Mouse (Mus musculus) lung, embryonic 16.5 days (tissue): ENCODE measurements around the gene Pgm2. TPM values are rescaled to one million over a fixed set of nuclear protein-coding genes. Genes with fewer than 3 reads are reported as not detected.

ENCODE experiments used
- ATAC-seq: fragments of 200-750 bp; cut with Nextera tagmentation; 2 replicates; pipeline ENCODE4 v1.8.0; 2017; ENCODE audit warnings: low read depth, mild to moderate bottlenecking, moderate library complexity
- H3K27ac ChIP-seq: fragments of 300-500 bp; sonication (generic); 2 replicates; pipeline ENCODE4 v1.5.1; 2014; ENCODE audit warnings: mild to moderate bottlenecking, control low read depth, low read length
- H3K27me3 ChIP-seq: fragments of 300-500 bp; sonication (generic); 2 replicates; pipeline ENCODE4 v1.6.1; 2014; ENCODE audit warnings: low read depth, low read length, mixed read lengths; ENCODE audit not compliant: control insufficient read depth, insufficient read depth
- H3K36me3 ChIP-seq: fragments of 300-500 bp; sonication (generic); 2 replicates; pipeline ENCODE4 v1.6.1; 2014; ENCODE audit warnings: low read length; ENCODE audit not compliant: control insufficient read depth, insufficient read depth
- H3K4me1 ChIP-seq: fragments of 300-500 bp; sonication (generic); replicated peaks from 2 replicates; pipeline ENCODE4 v1.6.1; 2014; ENCODE audit warnings: low read length, mixed read lengths; ENCODE audit not compliant: control insufficient read depth, insufficient read depth
- H3K4me2 ChIP-seq: fragments of 300-500 bp; sonication (generic); 2 replicates; pipeline ENCODE4 v1.6.1; 2014; ENCODE audit warnings: low read depth, low read length, control low read depth
- H3K4me3 ChIP-seq: fragments of 300-500 bp; sonication (generic); 2 replicates; pipeline ENCODE4 v1.5.1; 2014; ENCODE audit warnings: mild to moderate bottlenecking, low read length, control low read depth
- H3K9ac ChIP-seq: fragments of 300-500 bp; sonication (generic); 2 replicates; pipeline ENCODE4 v1.6.1; 2014; ENCODE audit warnings: low read length, control low read depth
- H3K9me3 ChIP-seq: fragments of 300-500 bp; sonication (generic); 2 replicates; pipeline ENCODE4 v1.6.1; 2016; ENCODE audit warnings: low read length; ENCODE audit not compliant: control insufficient read depth
- WGBS: fragments of 180-500 bp; shearing (Covaris S2); extraction: QIAGEN DNeasy Blood & Tissue Kit; methylation state at CpG from one replicate; pipeline ENCODE4 v1.1.7; 2014; 5-methylcytosine and 5-hydroxymethylcytosine counted together
- polyA plus RNA-seq: library from polyadenylated mRNA; unstranded; fragments of >200 nt; fragmentation: Nextera tagmentation; extraction: Ambion mirVana; gene quantifications from 2 replicates; pipeline ENCODE4 v1.2.1, GENCODE M21; 2015

Pgm2 gene
- 35.9 and 38.5 TPM in 2 replicates for polyA plus RNA-seq

DNA sequence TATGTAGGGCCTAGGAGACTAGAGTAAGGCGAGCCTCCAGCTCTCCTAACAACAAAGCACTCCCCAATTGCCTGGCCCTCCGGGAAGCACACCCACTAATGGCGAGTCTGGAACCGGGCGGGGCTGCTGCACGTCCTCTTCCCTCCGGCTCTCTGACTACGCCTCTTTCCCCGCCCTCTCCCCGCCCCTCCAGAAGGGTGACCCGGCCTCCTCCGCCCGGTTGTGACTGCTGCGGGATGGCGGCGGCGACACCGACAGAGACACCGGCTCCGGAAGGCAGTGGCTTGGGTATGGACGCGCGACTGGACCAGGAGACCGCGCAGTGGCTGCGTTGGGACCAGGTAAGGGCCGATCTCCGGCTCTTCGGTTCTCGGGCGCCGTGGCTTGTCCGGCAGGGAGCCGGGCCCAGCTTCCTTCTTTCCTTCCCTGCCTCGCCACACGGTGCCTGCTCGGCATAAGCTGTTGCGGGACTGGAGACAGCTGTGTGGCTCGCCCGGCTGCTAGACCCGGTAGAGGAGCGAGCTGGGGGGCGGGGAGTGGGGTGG, at the start of gene Pgm2:
Pgm2 (plus strand) TSS at position 203 of the 545 bp plus-strand sequence.
- peak within 1 kb of the TSS; percentile 80 for H3K9ac ChIP-seq
- H3K27me3 ChIP-seq: no peaks in the 10 kb centered on the region
- 0% methylated on average over 40 of the region's 43 CpGs for WGBS
- 0 out of 2 replicates have a peak, but pooled peaks cover 3% of the 10 kb centered on the region for H3K36me3 ChIP-seq
- H3K27ac ChIP-seq: peak within 1 kb of the TSS; percentile 60
- peak within 1 kb of the TSS; percentile 72 for H3K4me3 ChIP-seq
- peak within 1 kb of the TSS; percentile 77 for H3K4me2 ChIP-seq
- peak; percentile 98 for ATAC-seq
- H3K4me1 ChIP-seq: peaks cover 13% of the 10 kb centered on the region
- no peaks in the 10 kb centered on the region for H3K9me3 ChIP-seq

DNA sequence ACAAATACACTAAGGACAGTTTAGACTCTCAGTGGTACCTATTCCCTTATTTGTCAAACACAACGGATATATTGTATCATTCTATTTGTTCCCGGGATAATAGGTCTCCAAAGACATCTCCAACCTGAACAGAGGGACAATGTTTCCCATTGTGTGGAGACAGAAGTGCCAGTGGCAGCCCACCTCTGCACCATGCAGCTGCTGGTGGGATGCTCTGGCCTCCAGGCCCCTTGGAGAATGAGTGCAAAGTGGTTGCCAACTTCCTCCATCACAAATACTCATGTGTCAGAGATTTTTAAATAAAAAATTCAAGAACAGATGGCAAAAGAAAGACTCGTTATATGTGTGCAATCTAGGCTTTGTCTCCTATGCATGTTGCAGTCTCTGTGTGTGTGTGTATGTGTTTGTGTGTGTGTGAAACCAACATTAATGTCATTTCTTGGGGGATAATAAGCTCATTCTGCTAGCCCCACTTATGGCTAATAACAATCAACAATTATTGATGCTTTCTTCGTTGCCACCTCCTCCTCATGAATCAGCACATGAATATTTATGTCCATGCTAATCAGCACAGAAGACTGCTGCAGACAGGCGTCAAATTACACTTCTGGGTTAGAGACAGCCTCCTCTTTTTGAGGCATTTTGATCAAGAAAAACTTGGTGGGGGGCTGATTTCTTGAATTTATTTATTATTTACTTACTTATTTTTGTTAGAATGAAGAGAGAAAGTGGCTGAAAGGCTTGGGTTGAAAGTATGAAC, 48.9 kb upstream of the Pgm2 start:
- ATAC-seq: no peak
- no peaks in the 10 kb centered on the region for H3K9me3 ChIP-seq
- no peak overlapping the region for H3K9ac ChIP-seq
- no peak overlapping the region for H3K4me2 ChIP-seq
- no peak overlapping the region for H3K27ac ChIP-seq
- H3K4me1 ChIP-seq: peaks cover 5% of the 10 kb centered on the region; the same call in 1 of the 2 replicates
- no peaks in the 10 kb centered on the region for H3K27me3 ChIP-seq
- H3K4me3 ChIP-seq: no peak overlapping the region
- WGBS: 63% methylated on average over 5 of the region's 5 CpGs
- no peaks in the 10 kb centered on the region for H3K36me3 ChIP-seq

DNA sequence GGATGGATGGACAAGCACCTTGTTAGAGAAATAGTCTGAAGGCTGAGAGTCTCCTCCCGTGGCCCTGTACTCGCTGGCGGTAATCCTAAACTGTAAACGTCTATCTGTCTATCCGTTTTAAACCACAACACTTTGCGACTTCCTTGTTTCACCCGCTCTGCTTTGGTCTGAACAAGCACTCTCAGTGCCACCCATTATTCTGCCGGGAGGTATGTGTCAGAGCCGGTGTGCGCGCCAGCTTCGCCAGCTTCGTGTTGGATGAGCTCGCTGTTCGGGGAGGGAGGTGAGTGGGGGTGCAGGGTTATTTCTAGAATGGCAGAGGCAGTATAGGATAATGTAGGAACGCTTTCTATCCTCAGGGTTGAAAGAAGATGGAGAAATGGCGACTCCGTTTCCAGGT, 48.0 kb upstream of the Pgm2 start:
- Histone ChIP-seq H3K27me3 (no peaks in the 10 kb centered on the region), H3K4me2 (no peak overlapping the region), H3K9ac (no peak overlapping the region), H3K36me3 (no peaks in the 10 kb centered on the region), H3K27ac (no peak overlapping the region), H3K9me3 (no peaks in the 10 kb centered on the region), H3K4me3 (no peak overlapping the region), H3K4me1 (peaks cover 5% of the 10 kb centered on the region; the same call in 1 of the 2 replicates)
- 75% methylated on average over 18 of the region's 18 CpGs for WGBS
- ATAC-seq: no peak

DNA sequence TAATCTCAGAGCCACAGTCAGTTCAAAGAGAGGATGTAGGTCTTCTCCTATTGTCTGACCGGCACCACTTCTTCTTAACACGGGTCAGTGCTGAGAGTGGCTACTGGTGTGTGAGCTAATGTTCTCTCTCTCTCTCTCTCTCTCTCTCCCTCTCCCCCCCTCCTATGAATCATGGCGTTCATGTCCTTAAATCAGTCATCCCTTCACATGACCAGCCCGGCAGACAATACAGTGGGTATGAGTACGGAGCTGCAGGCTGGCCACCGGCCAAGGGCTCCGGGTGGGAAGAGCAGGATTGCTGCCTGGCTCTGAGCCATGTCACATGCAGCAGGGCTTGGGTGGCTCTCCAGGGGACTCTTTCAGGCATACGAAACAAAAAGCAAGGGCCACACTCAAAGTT, 47.2 kb upstream of the Pgm2 start:
- Histone ChIP-seq H3K4me3 (peak overlapping the region; percentile 1; the same call in 1 of the 2 replicates), H3K36me3 (no peaks in the 10 kb centered on the region), H3K9me3 (no peaks in the 10 kb centered on the region), H3K9ac (0 out of 2 replicates have a peak overlapping the region, but pooled peaks have one; percentile 27), H3K27me3 (no peaks in the 10 kb centered on the region), H3K27ac (no peak overlapping the region), H3K4me1 (peaks cover 5% of the 10 kb centered on the region; the same call in 1 of the 2 replicates), H3K4me2 (peak overlapping the region; percentile 37)
- ATAC-seq: peak; percentile 87
- WGBS: 10% methylated on average over 8 of the region's 8 CpGs

DNA sequence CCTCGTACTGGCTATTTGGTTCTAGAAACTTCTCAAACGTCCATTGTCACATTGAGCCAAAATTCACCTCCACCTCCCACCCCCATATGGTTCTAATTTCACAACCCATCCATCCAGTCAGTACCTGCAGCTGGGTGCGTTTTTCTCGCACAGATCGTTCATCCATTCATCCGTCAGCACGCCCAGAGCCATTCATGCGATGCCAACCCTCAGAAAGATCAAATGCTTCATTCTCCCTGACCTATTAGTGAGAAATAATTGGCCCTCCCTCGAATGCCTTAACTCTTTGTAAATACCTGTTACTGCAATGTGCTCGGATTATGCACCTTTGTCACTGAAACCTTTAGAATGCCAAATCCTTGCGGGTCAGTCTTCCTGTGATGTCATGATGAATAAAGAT, 45.8 kb upstream of the Pgm2 start:
- 70% methylated on average over 11 of the region's 11 CpGs for WGBS

DNA sequence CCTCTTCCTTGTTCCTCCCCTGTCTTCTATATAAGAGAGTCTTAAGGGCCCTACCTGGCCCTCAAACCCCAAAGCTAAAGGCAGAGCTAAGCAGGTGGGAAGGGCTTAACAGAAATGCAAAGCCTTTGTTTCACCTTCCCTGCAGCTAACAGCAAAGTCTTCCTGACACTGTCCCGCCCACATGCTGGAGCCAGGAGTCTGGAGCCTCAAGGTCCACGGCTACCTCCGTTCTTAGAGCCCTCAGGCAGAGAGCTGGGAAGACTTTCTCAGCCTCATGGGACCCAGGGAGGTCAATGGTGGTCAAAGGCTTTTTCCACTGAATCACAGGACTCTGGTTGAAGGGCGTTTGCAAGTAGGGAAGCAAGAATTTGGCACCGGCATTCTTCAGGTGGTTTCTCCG, 44.8 kb upstream of the Pgm2 start:
- Histone ChIP-seq H3K27me3 (no peaks in the 10 kb centered on the region), H3K9ac (no peak overlapping the region), H3K4me1 (peaks cover 5% of the 10 kb centered on the region; the same call in 1 of the 2 replicates), H3K9me3 (no peaks in the 10 kb centered on the region), H3K36me3 (no peaks in the 10 kb centered on the region), H3K4me2 (no peak overlapping the region), H3K27ac (no peak overlapping the region), H3K4me3 (no peak overlapping the region)
- ATAC-seq: no peak
- 63% methylated on average over 6 of the region's 6 CpGs for WGBS

More for the DNA sequence above, 45.8 kb upstream of the Pgm2 start:
- ATAC-seq: no peak
- peaks cover 5% of the 10 kb centered on the region; the same call in 1 of the 2 replicates for H3K4me1 ChIP-seq
- no peak overlapping the region for H3K27ac ChIP-seq
- no peaks in the 10 kb centered on the region for H3K9me3 ChIP-seq
- no peak overlapping the region for H3K9ac ChIP-seq
- no peak overlapping the region for H3K4me2 ChIP-seq
- no peaks in the 10 kb centered on the region for H3K27me3 ChIP-seq
- no peak overlapping the region for H3K4me3 ChIP-seq
- no peaks in the 10 kb centered on the region for H3K36me3 ChIP-seq

DNA sequence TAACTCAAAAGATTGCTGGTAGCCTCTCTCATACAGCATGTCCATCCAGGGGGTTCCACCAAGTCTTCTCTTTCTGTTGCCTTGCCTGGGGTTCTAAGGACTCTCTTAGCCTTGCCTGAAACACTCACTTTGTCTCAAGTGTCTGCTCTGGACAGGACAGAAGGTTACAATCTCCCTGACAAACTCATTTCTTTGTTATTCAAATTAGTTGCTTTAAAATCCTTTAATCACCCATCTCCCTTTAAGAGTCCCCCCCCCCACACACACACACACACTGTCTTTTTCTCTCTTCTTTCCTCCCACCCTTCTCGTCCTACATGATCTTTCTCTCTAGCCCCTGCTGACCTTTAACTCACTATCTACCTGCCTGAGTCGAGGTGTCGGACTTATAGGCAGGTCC, 44.1 kb upstream of the Pgm2 start:
- no peak overlapping the region for H3K9ac ChIP-seq
- peaks cover 5% of the 10 kb centered on the region; the same call in 1 of the 2 replicates for H3K4me1 ChIP-seq
- no peak overlapping the region for H3K27ac ChIP-seq
- H3K4me2 ChIP-seq: no peak overlapping the region
- H3K4me3 ChIP-seq: no peak overlapping the region
- H3K36me3 ChIP-seq: no peaks in the 10 kb centered on the region
- no peak for ATAC-seq
- H3K27me3 ChIP-seq: no peaks in the 10 kb centered on the region
- 58% methylated on average over 3 of the region's 3 CpGs for WGBS
- H3K9me3 ChIP-seq: no peaks in the 10 kb centered on the region

DNA sequence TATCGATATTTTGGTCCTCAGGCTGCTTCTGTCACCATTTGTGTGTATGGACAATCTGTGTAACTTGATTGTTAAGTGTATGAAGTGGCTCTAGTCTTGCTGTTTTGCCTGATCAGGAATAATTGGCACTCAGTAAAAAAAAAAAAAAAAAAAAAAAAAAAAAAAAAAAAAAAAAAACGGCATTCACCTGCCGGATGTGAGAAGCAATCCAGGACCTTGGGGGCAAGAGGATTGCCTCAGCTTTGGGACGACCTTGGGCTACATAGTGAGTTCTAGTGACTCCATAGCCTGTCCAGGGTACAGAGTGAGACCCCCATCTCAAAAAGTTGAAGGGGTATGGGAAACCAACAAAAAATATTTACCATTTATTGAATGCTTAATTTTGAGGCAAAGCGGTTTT, 43.5 kb upstream of the Pgm2 start:
- ATAC-seq: no peak
- H3K4me3 ChIP-seq: no peak overlapping the region
- no peak overlapping the region for H3K4me2 ChIP-seq
- H3K4me1 ChIP-seq: peaks cover 5% of the 10 kb centered on the region; the same call in 1 of the 2 replicates
- no peak overlapping the region for H3K27ac ChIP-seq
- WGBS: 75% methylated on average over 5 of the region's 5 CpGs
- H3K36me3 ChIP-seq: no peaks in the 10 kb centered on the region
- no peaks in the 10 kb centered on the region for H3K9me3 ChIP-seq
- no peaks in the 10 kb centered on the region for H3K27me3 ChIP-seq
- no peak overlapping the region for H3K9ac ChIP-seq

DNA sequence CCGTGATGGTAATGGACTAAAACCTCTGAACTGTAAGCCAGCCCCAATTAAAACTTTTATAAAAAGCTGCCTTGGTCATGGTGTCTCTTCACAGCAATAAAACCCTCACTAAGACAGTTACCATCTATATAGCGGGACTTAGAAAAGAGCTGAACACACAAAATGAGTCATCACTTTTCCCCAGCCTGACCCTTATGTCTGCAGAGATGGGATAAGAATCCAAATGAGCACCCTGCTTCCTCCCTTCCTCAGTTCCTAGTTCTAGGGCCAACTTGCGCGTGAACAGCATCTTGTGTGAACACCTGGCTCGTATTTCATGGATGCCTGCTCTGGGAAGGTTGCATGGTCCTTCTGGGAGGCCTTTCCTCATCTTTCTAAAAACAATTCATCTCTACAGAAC, 39.7 kb upstream of the Pgm2 start:
- Histone ChIP-seq H3K4me1 (no peaks in the 10 kb centered on the region), H3K9me3 (no peaks in the 10 kb centered on the region), H3K9ac (no peak overlapping the region), H3K27ac (no peak overlapping the region), H3K36me3 (no peaks in the 10 kb centered on the region), H3K4me2 (no peak overlapping the region), H3K27me3 (no peaks in the 10 kb centered on the region), H3K4me3 (no peak overlapping the region)
- ATAC-seq: no peak
- WGBS: 86% methylated on average over 5 of the region's 5 CpGs
